Mouse (Mus musculus) A20 (cell line): ENCODE data around the gene Ryr1.
"Not testable (repeated sequence)": the region's sequence is repeated elsewhere in the genome, so short reads cannot be mapped to it uniquely, and the experiment has no call there.

Experiments used
- DNase-seq: peaks from one replicate; pipeline ENCODE4 v3.0.0-alpha.2; 2011; ENCODE audit warnings: low read depth, low spot score

The Ryr1 gene

GRCm38 (mm10) chr7:28991616-28992015, 133.4 kb downstream of the Ryr1 start:
- DNase-seq = peak; percentile 56

GRCm38 (mm10) chr7:28990766-28991273, 134.2 kb downstream of the Ryr1 start:
- no peak for DNase-seq

GRCm38 (mm10) chr7:28985207-28985606, 139.8 kb downstream of the Ryr1 start:
- DNase-seq = no peak

GRCm38 (mm10) chr7:28984452-28984851, 140.5 kb downstream of the Ryr1 start:
- no peak for DNase-seq

GRCm38 (mm10) chr7:28983849-28984248, 141.1 kb downstream of the Ryr1 start:
- DNase-seq = no peak

GRCm38 (mm10) chr7:28983141-28983564, 141.8 kb downstream of the Ryr1 start:
- DNase-seq = peak; percentile 82

GRCm38 (mm10) chr7:28982274-28983013, 142.5 kb downstream of the Ryr1 start:
- DNase-seq = peak; percentile 99

- DNase-seq = peak; percentile 100
Observed at GRCm38 (mm10) chr7:28981651-28982273, 143.2 kb downstream of the Ryr1 start, which contains the start of the genes Eif3k and Map4k1. Eif3k (minus strand) TSS chr7:28981864. Map4k1 (plus strand) TSS chr7:28982050.

- DNase-seq = no peak
Observed at GRCm38 (mm10) chr7:28977556-28977955, 147.4 kb downstream of the Ryr1 start.

GRCm38 (mm10) chr7:28973025-28973424, 152.0 kb downstream of the Ryr1 start:
- DNase-seq = no peak

- DNase-seq = peak; percentile 79
Observed at GRCm38 (mm10) chr7:28972542-28972985, 152.4 kb downstream of the Ryr1 start.

- no peak for DNase-seq
Observed at GRCm38 (mm10) chr7:28971770-28972269, 153.2 kb downstream of the Ryr1 start.

GRCm38 (mm10) chr7:28971029-28971428, 153.9 kb downstream of the Ryr1 start:
- no peak for DNase-seq

- no peak for DNase-seq
Observed at GRCm38 (mm10) chr7:28969672-28970394, 155.1 kb downstream of the Ryr1 start.

GRCm38 (mm10) chr7:28969271-28969670, 155.7 kb downstream of the Ryr1 start:
- DNase-seq = no peak

- not testable (repeated sequence) for DNase-seq
Observed at GRCm38 (mm10) chr7:28968120-28968519, 156.9 kb downstream of the Ryr1 start.

GRCm38 (mm10) chr7:28966751-28967505, 158.1 kb downstream of the Ryr1 start:
- DNase-seq = no peak

GRCm38 (mm10) chr7:28966181-28966580, 158.8 kb downstream of the Ryr1 start:
- no peak for DNase-seq

- DNase-seq = no peak
Observed at GRCm38 (mm10) chr7:28965346-28965840, 159.6 kb downstream of the Ryr1 start.

- no peak for DNase-seq
Observed at GRCm38 (mm10) chr7:28963399-28963923, 161.5 kb downstream of the Ryr1 start.
